Mouse (Mus musculus): ENCODE measurements around the gene Stra6. TPM values are rescaled to one million over a fixed set of nuclear protein-coding genes. Genes with fewer than 3 reads are reported as not detected.

The Stra6 gene
- polyA plus RNA-seq, 1 experiment from 2014 or later = 52.4 TPM

DNA sequence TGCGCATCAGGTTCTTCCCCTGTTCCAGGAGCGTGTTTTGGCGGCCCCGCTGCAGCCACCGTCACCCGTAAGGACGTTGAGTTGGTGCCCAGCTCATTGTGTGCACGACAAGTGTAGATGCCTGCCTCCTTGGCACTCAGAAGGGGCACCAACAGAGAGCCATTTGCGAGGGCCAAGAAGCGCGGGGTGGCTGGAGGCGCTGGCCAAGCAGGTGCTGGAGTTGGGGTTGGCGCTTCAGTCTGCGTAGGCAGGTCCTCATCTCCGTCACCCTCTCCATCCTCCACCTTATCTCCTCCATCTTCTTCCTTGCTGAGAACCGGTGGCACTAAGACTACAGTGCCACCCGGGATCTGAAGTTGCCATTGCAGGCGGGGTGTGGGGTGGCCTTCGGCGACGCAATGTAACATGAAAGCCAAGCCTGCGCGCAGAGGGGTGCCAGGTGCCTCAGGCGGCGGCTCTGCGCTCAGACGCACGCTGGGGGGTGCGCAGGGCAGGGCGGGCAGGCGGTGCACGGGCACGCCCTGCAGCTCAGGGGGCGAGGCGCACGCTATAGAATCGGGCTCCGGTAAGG lies 135.3 kb downstream of the Stra6 start:
- H3K27me3 ChIP-seq = no peaks in the 10 kb centered on the region
- in situ Hi-C loops (cut with MboI; ENCODE audit: low pct_unique_long_range_greater_than_20kb) = no loop called here
- POLR2A ChIA-PET = no interaction called here
- CTCF ChIA-PET = no interaction called here
- DNase-seq (ENCODE audit: low read depth, low spot score) (no peak), ATAC-seq (no peak)
- TF ChIP-seq CTCF (IDR thresholded peaks at IDR 0.05) = no peak

DNA sequence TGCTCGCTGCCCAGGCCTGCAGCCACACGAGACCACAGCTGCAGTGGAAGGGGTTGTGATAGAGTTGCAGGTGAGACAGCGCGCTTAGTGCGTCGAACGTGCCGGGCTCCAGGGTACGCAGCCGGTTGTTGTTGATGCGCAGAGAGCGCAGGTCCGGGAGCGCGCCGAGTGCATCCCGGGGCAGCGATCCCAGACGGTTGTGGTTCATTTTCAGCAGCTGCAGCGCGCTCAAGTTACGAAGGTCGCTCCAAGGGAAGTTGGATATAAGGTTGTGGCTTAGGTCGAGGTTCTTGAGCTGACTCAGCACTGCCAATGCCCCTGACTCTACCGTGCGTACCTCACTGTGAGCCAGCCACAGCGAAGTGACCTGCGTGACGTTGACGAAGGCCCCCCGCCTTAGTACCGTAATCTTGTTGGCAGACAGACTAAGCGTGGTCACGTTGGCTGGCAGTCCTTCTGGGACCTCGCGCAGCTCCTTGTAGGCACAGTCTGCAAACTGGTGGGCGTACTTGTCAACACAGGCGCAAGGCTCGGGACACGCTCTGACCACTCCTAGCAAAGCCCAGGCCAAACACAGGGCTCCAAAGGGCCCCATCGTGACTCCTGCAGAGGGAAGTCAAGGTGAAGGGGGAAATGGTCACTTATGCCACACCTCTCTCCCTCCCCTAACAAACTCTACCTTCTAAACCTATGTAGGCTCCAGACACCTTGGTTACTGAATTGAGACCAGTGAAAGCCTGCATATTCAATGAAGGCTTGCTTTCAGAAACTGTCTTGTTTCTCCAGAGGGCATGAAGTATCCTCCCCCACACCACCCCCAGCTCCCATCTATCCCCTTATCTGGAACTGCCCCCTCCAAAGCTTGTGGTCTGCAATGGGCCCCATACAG lies 136.0 kb downstream of the Stra6 start:
- in situ Hi-C loops (cut with MboI; ENCODE audit: low pct_unique_long_range_greater_than_20kb) = loop anchor here (5.0 kb wide), 1 partner anchor 147 kb away; no protein-coding TSS in a partner anchor
- no peaks in the 10 kb centered on the region for H3K27me3 ChIP-seq
- ChIA-PET CTCF (interaction anchor here (1.3 kb wide), 1 partner anchor 147 kb away, joined by 4 read pairs; no protein-coding TSS in a partner anchor), POLR2A (no interaction called here)
- ATAC-seq = no peak
- TF ChIP-seq CTCF (IDR thresholded peaks at IDR 0.05) = no peak
- no peak for DNase-seq (ENCODE audit: low read depth, low spot score)

DNA sequence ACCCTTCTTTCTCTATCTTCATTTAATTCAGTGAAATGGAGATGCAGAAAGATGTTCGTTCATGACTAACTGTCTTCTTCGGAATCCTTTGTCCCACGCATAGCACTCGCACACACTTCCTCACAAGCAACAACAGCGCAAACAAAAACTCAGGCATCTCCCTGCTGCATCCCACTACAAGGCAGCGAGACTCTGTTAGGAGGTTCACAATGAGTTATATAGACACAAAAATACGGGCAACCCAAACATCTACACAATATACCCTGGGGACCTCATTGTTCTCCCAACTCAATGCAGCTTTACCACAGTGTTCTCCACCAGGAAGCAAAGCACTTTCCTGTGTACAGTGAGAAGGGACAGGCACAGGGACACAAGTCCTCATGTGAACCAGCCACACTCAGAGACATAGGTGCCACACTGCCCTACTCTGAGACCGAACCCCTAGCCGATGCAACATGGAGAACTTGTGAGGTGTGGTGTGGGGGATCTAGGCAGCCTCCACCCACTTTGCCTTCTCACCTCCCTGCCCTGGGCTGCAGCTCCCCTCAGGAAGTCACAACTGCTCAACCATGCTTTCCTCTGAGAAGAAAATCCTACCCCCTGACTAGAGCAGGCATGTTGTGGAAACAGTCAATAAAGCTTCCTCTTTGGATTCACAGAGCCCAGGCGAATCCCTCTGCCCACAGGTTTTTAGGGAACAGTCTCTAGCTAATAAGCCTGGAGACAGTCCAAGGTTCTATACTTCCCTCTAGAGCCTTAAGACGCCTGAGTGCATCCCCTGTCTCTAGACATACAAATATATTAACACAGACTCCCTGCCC lies 136.9 kb downstream of the Stra6 start:
- DNase-seq (ENCODE audit: low read depth, low spot score) (no peak), ATAC-seq (no peak)
- in situ Hi-C loops (cut with MboI; ENCODE audit: low pct_unique_long_range_greater_than_20kb) = loop anchor here (5.0 kb wide), 1 partner anchor 148 kb away; no protein-coding TSS in a partner anchor
- no peaks in the 10 kb centered on the region for H3K27me3 ChIP-seq
- TF ChIP-seq CTCF (IDR thresholded peaks at IDR 0.05) = no peak
- ChIA-PET CTCF (interaction anchor here (1.3 kb wide), 1 partner anchor 148 kb away, joined by 4 read pairs; no protein-coding TSS in a partner anchor), POLR2A (no interaction called here)

DNA sequence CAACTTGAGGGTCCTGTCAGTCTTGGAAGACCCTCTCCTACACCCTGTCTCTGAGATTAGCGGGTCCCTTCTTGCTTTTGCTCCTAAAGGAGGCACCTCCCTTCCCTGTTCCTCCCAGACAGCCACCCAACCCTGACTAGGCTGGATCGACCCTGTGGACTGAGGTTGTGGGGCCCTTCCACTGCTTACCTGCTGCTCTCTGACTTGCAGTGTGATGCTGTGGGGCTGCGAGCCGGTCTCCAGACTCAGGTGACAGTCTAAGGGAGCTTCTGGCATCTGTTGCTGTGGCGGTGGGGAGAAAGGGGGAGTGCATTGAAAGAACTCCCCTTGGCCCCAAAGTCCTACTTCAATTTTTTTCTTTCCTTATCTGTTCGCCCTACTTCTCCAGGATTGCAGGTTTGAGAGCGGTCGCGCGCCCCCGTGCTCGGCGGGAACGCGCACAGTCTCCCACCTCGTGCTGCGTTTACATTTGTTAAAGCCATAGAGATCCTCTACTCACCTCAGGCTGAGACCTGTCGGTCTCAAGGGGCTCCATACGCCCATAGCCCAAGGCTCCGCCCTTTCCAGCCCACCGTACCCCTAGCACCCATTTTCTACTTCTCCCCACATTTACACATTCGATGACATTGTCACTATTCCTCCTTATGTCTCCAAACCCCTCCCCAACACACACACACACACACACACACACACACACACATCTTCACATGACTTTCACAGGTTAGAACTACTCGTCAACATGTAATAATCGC lies 137.7 kb downstream of the Stra6 start:
- ATAC-seq (no peak), DNase-seq (ENCODE audit: low read depth, low spot score) (no peak)
- in situ Hi-C loops (cut with MboI; ENCODE audit: low pct_unique_long_range_greater_than_20kb) = loop anchor here (5.0 kb wide), 1 partner anchor 149 kb away; no protein-coding TSS in a partner anchor
- H3K27me3 ChIP-seq = no peaks in the 10 kb centered on the region
- ChIA-PET POLR2A (no interaction called here), CTCF (no interaction called here)
- no peak for TF ChIP-seq CTCF (IDR thresholded peaks at IDR 0.05)

DNA sequence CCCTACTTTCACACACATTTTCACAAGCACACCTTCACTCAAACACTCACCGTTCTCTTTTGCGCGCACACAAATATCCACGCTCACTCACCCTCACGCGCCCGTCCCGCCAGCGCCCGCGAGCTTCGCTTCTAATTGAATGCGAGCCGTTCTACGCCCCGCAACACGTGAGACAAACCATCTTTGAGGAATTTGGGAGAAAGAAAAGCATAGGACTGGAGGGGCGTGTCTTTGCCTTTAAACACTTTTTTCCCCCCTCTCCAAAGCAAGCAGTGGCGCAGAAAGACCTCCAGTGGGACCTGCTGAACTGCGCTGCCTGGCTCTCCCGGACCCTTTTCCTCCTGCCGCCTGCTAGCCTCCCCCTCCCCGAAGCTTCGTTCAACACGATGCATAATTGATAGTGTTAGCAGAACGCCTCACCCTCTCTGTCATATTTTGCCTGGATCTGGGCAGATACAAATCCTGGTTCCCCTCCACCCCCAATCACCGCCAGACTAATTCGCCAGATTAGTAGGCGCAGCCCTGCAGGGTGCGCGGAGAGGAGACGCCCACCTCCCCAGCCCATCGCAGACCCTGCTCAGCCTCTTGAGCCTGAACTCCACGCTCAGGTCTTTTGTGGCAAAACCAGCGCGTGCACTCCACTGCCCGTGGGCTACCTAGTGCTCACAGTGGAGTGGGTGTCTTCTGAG lies 138.4 kb downstream of the Stra6 start:
- no peak for TF ChIP-seq CTCF (IDR thresholded peaks at IDR 0.05)
- POLR2A ChIA-PET = no interaction called here
- DNase-seq (ENCODE audit: low read depth, low spot score) = no peak

DNA sequence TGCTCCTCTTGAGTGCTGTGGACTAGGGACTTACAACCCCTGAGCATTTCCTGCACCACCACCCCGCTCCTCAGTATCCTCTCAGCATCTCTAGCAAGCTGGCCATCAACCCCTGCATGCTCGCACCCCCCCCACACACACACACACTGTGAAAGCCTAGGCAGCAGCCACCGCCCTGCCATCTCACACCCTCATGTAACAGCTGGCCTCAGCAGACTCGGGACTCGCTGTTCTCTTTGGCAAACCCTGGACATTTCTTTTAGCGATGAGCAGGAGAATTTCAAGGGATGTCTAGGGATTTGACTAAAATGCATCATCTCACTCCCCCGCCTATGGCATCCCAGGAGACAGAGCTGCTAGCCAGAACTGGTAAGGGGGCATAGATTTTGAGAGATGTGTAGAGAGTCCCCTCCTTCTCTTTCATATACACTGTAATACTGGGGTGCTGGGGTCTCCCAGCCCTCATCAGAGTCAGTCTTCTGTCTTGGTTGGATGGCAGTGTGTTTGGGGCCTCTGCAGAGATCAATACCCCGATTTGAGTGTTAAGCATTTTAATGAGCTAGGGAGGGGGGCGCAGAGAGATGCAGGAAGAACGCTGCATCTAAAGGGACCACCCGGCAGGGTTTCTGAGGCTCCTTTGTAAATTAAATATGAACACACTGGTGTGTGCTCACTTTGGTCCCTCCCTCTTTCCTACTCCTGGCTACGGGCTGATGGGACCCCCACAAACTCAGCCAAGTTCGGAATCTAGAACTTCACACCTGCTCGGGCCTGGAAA lies 139.3 kb downstream of the Stra6 start:
- ATAC-seq = no peak
- POLR2A ChIA-PET = no interaction called here
- H3K27me3 ChIP-seq = no peaks in the 10 kb centered on the region

More for the DNA sequence above, 138.4 kb downstream of the Stra6 start:
- in situ Hi-C loops (cut with MboI; ENCODE audit: low pct_unique_long_range_greater_than_20kb) = loop anchor here (5.0 kb wide), 1 partner anchor 150 kb away; no protein-coding TSS in a partner anchor
- CTCF ChIA-PET = interaction anchor here (8.7 kb wide), 1 partner anchor 150 kb away, joined by 107 read pairs; no protein-coding TSS in a partner anchor
- no peaks in the 10 kb centered on the region for H3K27me3 ChIP-seq
- no peak for ATAC-seq

More for the DNA sequence above, 139.3 kb downstream of the Stra6 start:
- no peak for DNase-seq (ENCODE audit: low read depth, low spot score)
- CTCF ChIA-PET = interaction anchor here (1.3 to 8.7 kb wide), 5 partner anchors 21 to 163 kb away, joined by 3 to 107 read pairs (median 4); no protein-coding TSS in a partner anchor
- in situ Hi-C loops (cut with MboI; ENCODE audit: low pct_unique_long_range_greater_than_20kb) = loop anchor here (5.0 kb wide), 1 partner anchor 151 kb away; no protein-coding TSS in a partner anchor
- TF ChIP-seq CTCF (IDR thresholded peaks at IDR 0.05) = no peak

Other genes with a start within 250 kb of the Stra6 start
- gene Arid3b, start 227.0 kb upstream of the Stra6 start, polyA plus RNA-seq (2021) = 2.9 TPM
- 87.3 TPM for gene Ubl7, start 152.8 kb upstream of the Stra6 start, polyA plus RNA-seq (2021)
- 77.8 TPM for gene Sema7a, start 123.7 kb upstream of the Stra6 start, polyA plus RNA-seq (2021)
- gene Cyp11a1, start 57.4 kb upstream of the Stra6 start, polyA plus RNA-seq (2021) = 0.13 TPM
- 0.60 TPM for gene Ccdc33, start 55.0 kb downstream of the Stra6 start, polyA plus RNA-seq (2021)
- gene Islr, start 140.5 kb downstream of the Stra6 start, polyA plus RNA-seq (2021) = 39.6 TPM
- 2.1 TPM for gene Islr2, start 140.5 kb downstream of the Stra6 start, polyA plus RNA-seq (2021)
- gene Pml, start 186.0 kb downstream of the Stra6 start, polyA plus RNA-seq (2021) = 37.8 TPM
- gene Stoml1, start 189.4 kb downstream of the Stra6 start, polyA plus RNA-seq (2021) = 45.8 TPM
- gene Loxl1, start 249.4 kb downstream of the Stra6 start, polyA plus RNA-seq (2021) = 139 TPM

Measured in Patski (cell line).